Mouse (Mus musculus): Measurements from ENCODE around the gene 2310022B05Rik. TPM values are rescaled to one million over a fixed set of nuclear protein-coding genes. Genes with fewer than 3 reads are reported as not detected.

2310022B05Rik gene
- total RNA-seq, 2 experiments from 2014 or later = 144 to 160 TPM

DNA sequence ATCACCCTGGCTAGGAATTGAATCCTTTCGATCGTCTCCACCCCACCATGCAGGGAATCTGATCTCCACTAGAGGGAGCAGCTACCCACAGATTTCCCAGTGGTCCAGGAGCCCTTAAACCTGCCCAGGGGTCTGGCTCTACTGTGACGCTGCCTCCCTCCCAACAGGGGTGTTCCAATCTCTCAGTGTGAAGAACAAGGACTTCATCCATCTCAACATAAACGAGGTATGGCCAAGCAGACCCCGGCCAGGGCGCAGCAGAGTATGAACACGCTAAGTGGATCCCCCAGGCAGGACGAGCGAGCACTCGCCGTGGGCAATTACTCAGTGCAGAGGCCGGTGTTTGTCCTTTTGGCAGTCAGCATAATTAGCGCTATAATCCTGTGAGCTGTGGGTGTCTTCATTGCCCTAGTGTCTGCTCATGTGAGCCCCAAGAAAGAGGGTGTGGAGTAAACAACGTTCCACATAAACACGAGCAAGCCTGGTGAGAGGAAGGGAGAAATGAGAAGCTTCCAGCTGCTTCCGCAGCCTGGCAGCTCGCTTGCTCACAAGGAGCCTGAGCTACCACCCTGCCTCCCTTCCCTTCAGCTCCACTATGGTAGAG is 45.8 kb downstream of the 2310022B05Rik start:
- peak; percentile 89 to 91 for DNase-seq
- intact Hi-C loops (cut with DNase I) = loop anchor here (1.0 to 5.0 kb wide), 2 partner anchors 60 to 210 kb away; no protein-coding TSS in a partner anchor

DNA sequence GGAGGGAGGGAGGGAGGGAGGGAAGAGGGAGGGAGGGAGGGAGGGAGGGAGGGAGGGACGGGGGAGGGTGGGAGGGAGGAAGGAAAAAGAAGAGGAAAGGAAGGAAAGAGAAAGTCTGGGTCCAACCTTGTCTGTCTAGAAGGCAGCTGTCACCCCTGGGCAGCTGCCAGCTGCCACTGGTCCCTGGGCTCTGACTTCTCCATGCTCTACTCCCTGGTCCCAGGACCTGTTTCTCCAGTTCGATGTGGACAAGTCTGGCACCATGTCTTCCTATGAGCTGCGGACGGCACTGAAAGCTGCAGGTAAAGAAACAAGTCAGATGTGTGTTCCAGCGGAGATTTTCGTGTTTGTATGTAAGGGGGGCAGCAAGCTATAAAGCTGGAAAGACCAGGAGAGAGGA is 48.8 kb downstream of the 2310022B05Rik start:
- intact Hi-C loops (cut with DNase I) = no loop called here
- DNase-seq = no peak

DNA sequence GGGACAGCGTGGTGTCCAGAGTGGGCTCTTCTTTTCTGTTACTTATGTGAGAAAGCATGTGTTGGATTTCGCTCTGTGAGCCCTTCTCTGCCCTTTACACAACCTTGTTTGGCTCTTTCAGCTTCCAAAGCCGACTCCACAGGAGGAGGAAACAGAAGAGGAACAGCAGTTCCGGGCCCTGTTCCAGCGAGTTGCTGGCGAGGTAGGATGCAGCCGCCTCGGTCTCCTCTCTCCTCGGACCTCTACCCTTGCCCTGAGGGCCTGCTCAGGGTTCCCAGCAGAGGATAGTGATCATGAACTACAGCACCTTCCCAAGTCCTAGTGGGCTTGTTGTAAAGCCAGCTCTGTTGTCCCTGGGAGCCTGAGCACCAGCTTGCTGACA is 54.2 kb downstream of the 2310022B05Rik start:
- intact Hi-C loops (cut with DNase I) = no loop called here
- peak; percentile 20 to 48 for DNase-seq

DNA sequence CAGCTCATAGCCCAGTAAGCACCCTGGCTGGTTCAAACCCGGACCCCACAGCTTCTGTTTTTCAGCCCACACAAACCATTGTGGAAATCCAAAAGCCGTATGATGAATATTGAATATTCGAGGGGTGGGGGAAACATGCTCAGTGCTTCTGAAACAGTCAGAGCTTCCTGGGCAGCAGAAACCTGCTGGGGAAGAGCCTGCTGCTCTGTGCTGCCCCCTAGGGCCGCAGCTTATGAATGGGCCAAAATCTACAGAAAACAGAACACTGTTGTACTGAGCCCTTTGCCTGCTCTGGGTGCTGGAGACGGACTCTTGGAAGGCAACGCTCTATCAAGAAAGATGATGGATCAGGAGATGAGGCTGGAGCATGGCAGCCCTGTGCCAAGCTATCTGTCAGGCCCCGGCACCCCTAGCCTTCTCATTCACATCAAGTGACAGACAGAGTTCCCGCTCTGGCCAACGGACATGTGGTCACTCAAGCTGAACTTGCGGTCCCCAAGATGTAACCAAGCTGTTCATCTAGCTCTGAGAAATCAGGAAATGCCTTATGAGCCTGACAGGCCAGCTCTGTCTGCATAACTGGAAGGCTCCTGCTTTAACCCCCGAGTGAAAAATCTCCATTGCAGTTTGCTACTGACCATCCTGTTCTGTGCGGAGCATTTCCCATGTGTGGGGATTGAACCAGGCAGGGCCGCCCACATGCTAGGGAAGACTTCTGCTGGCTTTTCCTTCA is 54.8 kb downstream of the 2310022B05Rik start:
- DNase-seq = peak in 1 of 2 experiments; percentile 17
- intact Hi-C loops (cut with DNase I) = no loop called here

DNA sequence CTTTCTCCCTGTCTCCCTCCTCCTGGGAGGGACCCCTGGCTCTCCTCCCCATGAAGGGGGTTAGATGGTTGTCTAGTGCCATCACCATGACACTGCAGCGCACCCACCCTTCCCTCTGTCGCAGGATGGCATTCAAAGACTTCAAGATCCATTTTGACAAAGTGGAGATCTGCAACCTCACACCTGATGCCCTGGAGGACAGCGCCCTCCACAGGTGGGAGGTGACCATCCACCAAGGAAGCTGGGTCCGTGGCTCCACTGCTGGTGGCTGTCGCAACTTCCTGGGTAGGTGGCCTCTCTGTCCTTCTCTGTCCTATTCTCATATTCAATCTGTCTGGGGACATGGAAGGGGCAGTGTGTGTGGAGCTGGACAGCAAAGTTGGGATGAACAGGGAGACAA is 59.1 kb downstream of the 2310022B05Rik start:
- DNase-seq = no peak
- intact Hi-C loops (cut with DNase I) = no loop called here

DNA sequence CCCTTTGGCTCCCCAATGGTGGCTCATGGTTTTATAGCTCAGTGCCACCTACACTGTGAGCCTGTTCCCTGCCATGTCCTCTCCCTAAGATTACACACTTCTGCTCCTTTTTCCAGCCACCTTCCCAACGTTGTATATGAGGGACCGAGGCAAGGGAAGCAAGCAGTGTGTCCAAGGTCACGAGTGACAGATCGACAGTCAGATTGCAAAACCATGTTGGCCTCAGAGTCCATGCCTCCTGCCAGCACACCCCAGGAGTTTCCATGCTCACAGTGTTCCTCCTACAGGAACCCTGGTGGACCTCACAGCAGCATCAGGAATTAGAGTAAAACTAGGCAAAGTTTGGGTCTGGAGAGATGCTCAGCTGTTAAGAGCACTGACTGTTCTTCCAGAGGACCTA is 73.8 kb downstream of the 2310022B05Rik start:
- no peak for DNase-seq
- intact Hi-C loops (cut with DNase I) = no loop called here

DNA sequence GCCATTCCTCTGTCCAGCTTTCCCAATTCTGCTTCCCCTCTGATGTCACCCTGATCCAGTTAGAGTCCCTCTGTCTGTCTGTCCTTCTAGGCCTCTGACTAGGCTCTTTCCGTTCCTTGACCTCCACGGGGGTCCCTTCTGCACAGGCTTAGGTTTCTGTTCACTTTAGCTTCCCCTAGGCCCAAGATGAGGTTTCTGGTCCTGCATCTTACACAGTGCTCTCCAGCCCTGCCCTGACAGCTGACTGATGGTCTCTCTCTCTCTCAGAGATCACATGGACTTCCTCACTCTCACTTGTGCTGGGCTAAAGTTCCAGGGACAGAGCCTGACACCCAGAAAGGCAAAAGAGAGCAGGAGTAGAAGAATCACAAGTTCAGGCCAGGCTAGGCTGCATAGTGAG is 76.6 kb downstream of the 2310022B05Rik start:
- intact Hi-C loops (cut with DNase I) = no loop called here
- DNase-seq = no peak

Other genes with a start within 250 kb of the 2310022B05Rik start
- 1 to 10 TPM; 2.5 to 3.9 TPM for gene Pgbd5, start 223.7 kb downstream of the 2310022B05Rik start, total RNA-seq (2021)
- gene Cog2, start 142.6 kb downstream of the 2310022B05Rik start, total RNA-seq (2021) = 10 to 100 TPM; 22.5 to 28.2 TPM
- 10 to 100 TPM in 1 of 2 experiments, 1 to 10 TPM in 1; 6.1 to 17.1 TPM for gene Agt, start 93.7 kb downstream of the 2310022B05Rik start, total RNA-seq (2021)
- gene Capn9, start 87.3 kb downstream of the 2310022B05Rik start, total RNA-seq (2021) = not detected
- gene Ttc13, start 58.6 kb upstream of the 2310022B05Rik start, total RNA-seq (2021) = 10 to 100 TPM; 21.2 to 21.6 TPM
- 1 to 10 TPM; 5.2 to 5.7 TPM for gene Arv1, start 58.8 kb upstream of the 2310022B05Rik start, total RNA-seq (2021)
- 1 to 10 TPM; 1.8 TPM for gene Fam89a, start 88.5 kb upstream of the 2310022B05Rik start, total RNA-seq (2021)
- gene Trim67, start 129.7 kb upstream of the 2310022B05Rik start, total RNA-seq (2021) = 1 to 10 TPM in 1 of 2 experiments, under 1 TPM in 1; 0.22 to 1.2 TPM
- 100 to 1,000 TPM; 128 to 129 TPM for gene Gnpat, start 199.7 kb upstream of the 2310022B05Rik start, total RNA-seq (2021)
- gene 2810004N23Rik, start 199.8 kb upstream of the 2310022B05Rik start, total RNA-seq (2021) = 10 to 100 TPM; 40.6 to 43.8 TPM
- gene Exoc8, start 234.3 kb upstream of the 2310022B05Rik start, total RNA-seq (2021) = 10 to 100 TPM; 19.5 to 20.5 TPM
- gene Sprtn, start 234.5 kb upstream of the 2310022B05Rik start, total RNA-seq (2021) = 10 to 100 TPM; 16.0 to 18.9 TPM